Mouse (Mus musculus) cerebellum, adult 2 months (tissue): ENCODE results near the gene Tsga10ip.

Experiments
- CTCF ChIP-seq: fragments of 200-500 bp; IDR thresholded peaks from 2 replicates; pipeline ENCODE4 v1.5.1; 2011; ENCODE audit warnings: low read depth, mild to moderate bottlenecking, control low read depth, low read length, moderate library complexity, borderline replicate concordance; ENCODE audit not compliant: insufficient read depth
- POLR2A ChIP-seq: fragments of 200-500 bp; IDR thresholded peaks from 2 replicates; pipeline ENCODE4 v1.6.1; 2011; ENCODE audit warnings: low read length, control low read depth, borderline replicate concordance; ENCODE audit not compliant: insufficient read depth

DNA sequence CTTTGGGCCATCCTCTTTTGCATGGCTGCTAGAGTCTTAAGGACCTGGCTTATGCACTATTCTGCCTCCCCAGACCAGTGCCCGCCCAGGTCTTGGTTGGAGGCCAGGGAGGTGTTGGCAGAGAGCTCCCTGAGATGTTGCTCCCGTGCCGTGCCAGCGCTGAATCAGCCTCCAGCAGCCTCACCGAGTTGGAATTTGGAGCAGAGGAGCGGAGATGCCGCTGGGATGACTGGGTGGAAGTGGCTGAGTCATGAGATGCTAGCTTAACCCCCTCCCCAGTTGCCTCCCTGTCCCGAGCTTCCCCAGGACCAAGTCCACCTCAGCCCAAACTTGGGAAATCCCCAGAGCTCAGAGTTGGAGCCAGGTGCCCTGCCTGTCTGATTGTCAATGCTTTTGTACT is 27.5 kb upstream of the Tsga10ip start:
- TF ChIP-seq CTCF, result no peak
- TF ChIP-seq POLR2A, result no peak
